Mouse (Mus musculus): ENCODE measurements at regions not wholly inside any gene's neighbourhood (a gene's known extent, or its start where the extent isn't known, plus 50 kb on each side); places are given as distances from the start of the nearest gene placed in this dataset.

DNA sequence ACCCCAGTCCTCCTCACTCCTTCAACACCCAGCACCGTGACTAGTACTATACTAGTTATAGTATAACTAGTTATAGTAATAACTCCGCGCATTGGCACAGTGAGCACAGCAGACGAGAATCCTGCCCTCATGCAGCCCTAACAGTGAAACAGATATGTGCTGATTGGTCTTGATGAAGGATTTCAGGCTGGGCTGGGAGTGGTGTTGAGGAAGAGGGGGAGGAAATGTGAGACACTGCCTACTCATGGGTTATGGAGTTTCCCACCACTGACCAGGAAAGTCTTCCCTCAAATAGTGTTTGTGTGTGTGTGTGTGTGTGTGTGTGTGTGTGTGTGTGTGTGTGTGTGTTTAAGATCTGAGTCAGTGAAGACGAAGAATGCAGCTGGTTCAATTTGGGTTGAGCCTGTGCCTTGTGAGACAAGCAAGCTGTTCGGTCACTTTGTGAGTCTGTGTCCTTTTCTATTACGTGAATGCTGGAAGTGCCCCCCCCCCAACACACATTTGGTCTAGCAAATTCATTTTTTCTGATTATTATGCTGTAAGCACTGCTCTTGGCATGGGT is 185.9 kb upstream of the Kit start:
- TF ChIP-seq POLR2A (IDR thresholded peaks at IDR 0.05; ENCODE audit: borderline replicate concordance, low read depth, low read length) = no peak
- no peak for TF ChIP-seq CTCF (IDR thresholded peaks at IDR 0.05; ENCODE audit: low read depth, low read length)

All from bone marrow macrophage, adult 2 months (primary cell).